Mouse (Mus musculus) heart, embryonic 16.5 days (tissue): ENCODE results near the gene Foxp1. TPM values are rescaled to one million over a fixed set of nuclear protein-coding genes. Genes with fewer than 3 reads are reported as not detected.

Experiments
- ATAC-seq: fragments of 200-750 bp; cut with Nextera tagmentation; replicated peaks from 2 replicates; pipeline ENCODE4 v1.8.0; 2017; ENCODE audit warnings: moderate number of reproducible peaks; ENCODE audit not compliant: insufficient read depth, low FRiP score; ENCODE audit errors: extremely low read depth
- H3K27ac ChIP-seq: fragments of 300-500 bp; sonication (generic); 2 replicates; pipeline ENCODE4 v1.5.1; 2014; ENCODE audit warnings: mild to moderate bottlenecking, low read length, control low read depth, moderate library complexity
- H3K27me3 ChIP-seq: fragments of 300-500 bp; sonication (generic); 2 replicates; pipeline ENCODE4 v1.6.1; 2014; ENCODE audit warnings: low read length, mixed read lengths; ENCODE audit not compliant: control insufficient read depth, insufficient read depth
- H3K36me3 ChIP-seq: fragments of 300-500 bp; sonication (generic); 2 replicates; pipeline ENCODE4 v1.6.1; 2014; ENCODE audit not compliant: control insufficient read depth, insufficient read depth
- H3K4me1 ChIP-seq: fragments of 300-500 bp; sonication (generic); 2 replicates; pipeline ENCODE4 v1.6.1; 2014; ENCODE audit warnings: low read length, mixed read lengths; ENCODE audit not compliant: control insufficient read depth, insufficient read depth
- H3K4me2 ChIP-seq: fragments of 300-500 bp; sonication (generic); 2 replicates; pipeline ENCODE4 v1.6.1; 2014; ENCODE audit warnings: low read depth, mild to moderate bottlenecking, control low read depth, low read length
- H3K4me3 ChIP-seq: fragments of 300-500 bp; sonication (generic); 2 replicates; pipeline ENCODE4 v1.5.1; 2014; ENCODE audit warnings: mild to moderate bottlenecking, control low read depth, low read length
- H3K9ac ChIP-seq: fragments of 300-500 bp; sonication (generic); 2 replicates; pipeline ENCODE4 v1.6.1; 2014; ENCODE audit warnings: low read length, control low read depth
- H3K9me3 ChIP-seq: fragments of 300-500 bp; sonication (generic); replicated peaks from 2 replicates; pipeline ENCODE4 v1.6.1; 2016; ENCODE audit warnings: low read length; ENCODE audit not compliant: control insufficient read depth
- WGBS: fragments of 180-500 bp; shearing (Covaris S2); extraction: QIAGEN DNeasy Blood & Tissue Kit; methylation state at CpG from one replicate; pipeline ENCODE4 v1.1.7; 2014; 5-methylcytosine and 5-hydroxymethylcytosine counted together
- polyA plus RNA-seq: library from polyadenylated mRNA; unstranded; fragments of >200 nt; fragmentation: Nextera tagmentation; extraction: Ambion mirVana; gene quantifications from 2 replicates; pipeline ENCODE4 v1.2.1, GENCODE M21; 2015

The Foxp1 gene
- polyA plus RNA-seq, 1 experiment from 2014 or later = 59.0 TPM

DNA sequence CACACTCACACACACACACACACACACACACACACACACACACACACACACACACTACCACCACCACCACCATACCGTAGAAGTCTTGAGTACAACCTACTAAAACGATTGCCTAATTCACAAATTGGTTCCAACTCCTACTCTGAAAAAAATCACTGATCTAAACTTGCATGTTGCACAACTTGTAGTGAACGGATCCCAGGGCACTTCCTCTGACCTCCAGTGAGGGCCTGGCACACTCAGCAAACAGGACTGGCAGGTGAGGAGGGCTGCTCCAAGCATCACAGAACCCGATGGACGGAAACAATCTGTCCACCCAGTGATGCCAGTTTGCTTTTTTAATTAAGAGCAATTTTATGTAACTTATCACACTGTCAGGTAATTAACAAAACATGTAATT lies 269.7 kb downstream of the Foxp1 start:
- 81% methylated on average over 5 of the region's 5 CpGs for WGBS
- no peak overlapping the region for H3K4me3 ChIP-seq
- no peaks in the 10 kb centered on the region for H3K27me3 ChIP-seq
- no peak overlapping the region for H3K9ac ChIP-seq
- H3K9me3 ChIP-seq = no peaks in the 10 kb centered on the region
- H3K4me1 ChIP-seq = peaks cover 13% of the 10 kb centered on the region
- no peak overlapping the region for H3K4me2 ChIP-seq
- H3K27ac ChIP-seq = no peak overlapping the region
- ATAC-seq = no peak
- H3K36me3 ChIP-seq = no peaks in the 10 kb centered on the region

DNA sequence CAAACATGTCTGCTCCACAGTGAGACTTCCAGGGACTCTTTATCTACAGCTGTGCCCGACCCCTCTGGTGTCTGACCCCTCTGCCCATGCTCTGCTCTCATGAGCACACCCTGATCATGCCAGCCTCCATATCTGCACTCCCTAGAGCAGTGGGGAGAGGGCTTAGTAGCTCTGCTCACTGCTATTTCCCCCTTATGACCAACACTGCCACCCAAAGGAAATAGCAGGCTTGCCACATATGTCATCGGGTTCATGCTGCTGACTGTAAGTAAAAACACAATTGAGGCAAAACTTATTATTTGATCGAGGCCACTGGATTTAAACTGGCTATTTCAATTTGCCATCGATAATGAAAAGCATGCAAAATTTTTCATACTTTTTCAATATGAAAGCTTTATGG lies 270.6 kb downstream of the Foxp1 start:
- H3K9me3 ChIP-seq = no peaks in the 10 kb centered on the region
- H3K27me3 ChIP-seq = no peaks in the 10 kb centered on the region
- no peak overlapping the region for H3K27ac ChIP-seq
- no peak overlapping the region for H3K4me2 ChIP-seq
- no peak overlapping the region for H3K4me3 ChIP-seq
- peaks cover 13% of the 10 kb centered on the region for H3K4me1 ChIP-seq
- WGBS = 74% methylated on average over 4 of the region's 4 CpGs
- H3K9ac ChIP-seq = no peak overlapping the region
- ATAC-seq = no peak; the same call in 1 of the 2 replicates
- H3K36me3 ChIP-seq = no peaks in the 10 kb centered on the region

DNA sequence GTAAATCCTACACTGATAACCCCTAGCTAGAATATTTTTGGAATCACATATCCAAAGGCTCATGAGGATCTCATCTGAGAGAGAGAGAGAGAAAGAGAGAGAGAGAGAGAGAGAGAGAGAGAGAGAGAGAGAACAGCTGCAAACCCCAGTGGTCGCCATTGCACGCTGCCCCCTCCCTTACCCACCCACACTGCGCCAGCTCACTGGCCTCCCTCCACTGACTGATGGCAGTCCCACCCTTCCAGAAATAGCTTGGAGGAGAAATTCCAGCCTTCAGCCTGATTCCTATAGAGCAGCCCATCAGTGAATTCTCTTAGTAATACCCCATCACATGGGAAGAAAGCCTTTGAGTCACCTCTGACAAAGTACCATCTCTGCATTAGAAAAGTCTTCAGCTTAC lies 271.3 kb downstream of the Foxp1 start:
- Histone ChIP-seq H3K36me3 (no peaks in the 10 kb centered on the region), H3K27ac (peak overlapping the region; percentile 33; the same call in 1 of the 2 replicates), H3K9me3 (no peaks in the 10 kb centered on the region), H3K4me1 (peaks cover 13% of the 10 kb centered on the region), H3K4me3 (no peak overlapping the region), H3K4me2 (peak overlapping the region; percentile 0; the same call in 1 of the 2 replicates), H3K9ac (no peak overlapping the region), H3K27me3 (no peaks in the 10 kb centered on the region)
- peak; percentile 70; the same call in 1 of the 2 replicates for ATAC-seq
- 43% methylated on average over 3 of the region's 3 CpGs for WGBS

DNA sequence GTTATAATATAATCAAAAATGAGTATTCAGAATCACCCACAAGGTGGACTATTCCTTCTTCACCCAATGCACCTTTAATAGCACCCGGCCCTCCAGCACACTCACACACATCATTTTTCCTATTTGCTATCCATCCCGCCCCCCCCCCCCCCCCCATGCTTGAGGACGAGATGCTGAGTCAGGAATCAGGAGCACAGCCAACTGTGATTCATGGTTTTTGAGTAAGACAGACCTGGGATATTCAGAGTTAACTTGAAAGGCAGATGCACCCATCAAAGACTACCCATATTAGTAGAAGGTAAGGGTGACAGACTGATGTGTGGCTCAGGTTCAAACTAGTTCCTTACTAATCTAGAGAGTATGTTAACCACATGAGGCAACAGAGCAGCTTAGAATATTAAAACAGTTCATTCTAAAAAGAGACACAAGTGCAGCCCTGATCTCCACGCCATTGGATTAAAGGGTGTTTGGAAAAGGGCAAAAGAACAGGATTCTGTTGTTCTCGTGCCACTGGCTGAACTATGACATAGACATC lies 273.0 kb downstream of the Foxp1 start:
- Histone ChIP-seq H3K4me3 (no peak overlapping the region), H3K9me3 (no peaks in the 10 kb centered on the region), H3K4me1 (peaks cover 13% of the 10 kb centered on the region), H3K27ac (no peak overlapping the region), H3K9ac (no peak overlapping the region), H3K36me3 (no peaks in the 10 kb centered on the region), H3K27me3 (no peaks in the 10 kb centered on the region), H3K4me2 (no peak overlapping the region)
- 74% methylated on average over 5 of the region's 5 CpGs for WGBS
- no peak for ATAC-seq

DNA sequence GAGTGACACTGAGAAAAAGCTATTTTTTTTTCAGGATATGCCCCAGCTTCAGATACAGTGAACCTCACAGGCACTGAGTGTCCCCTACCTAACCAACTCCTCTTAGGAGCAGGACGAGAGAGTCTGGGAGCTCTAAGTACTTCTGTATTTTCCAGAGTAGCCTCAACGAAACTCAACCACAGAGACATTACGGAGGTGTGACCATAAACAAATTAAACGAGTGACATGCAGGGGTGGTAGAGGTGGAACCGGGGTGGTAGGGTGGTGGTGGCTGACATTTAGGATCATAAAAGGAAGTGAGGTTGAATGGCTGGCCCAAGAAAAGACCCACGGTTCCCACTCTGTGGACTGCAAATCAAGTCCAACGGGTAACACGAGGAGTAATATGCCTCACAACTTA lies 274.1 kb downstream of the Foxp1 start:
- 80% methylated on average over 8 of the region's 8 CpGs for WGBS
- ATAC-seq = no peak
- H3K27me3 ChIP-seq = no peaks in the 10 kb centered on the region
- H3K4me3 ChIP-seq = no peak overlapping the region
- H3K9me3 ChIP-seq = no peaks in the 10 kb centered on the region
- no peaks in the 10 kb centered on the region for H3K36me3 ChIP-seq
- peaks cover 11% of the 10 kb centered on the region for H3K4me1 ChIP-seq
- no peak overlapping the region for H3K27ac ChIP-seq
- no peak overlapping the region for H3K4me2 ChIP-seq
- no peak overlapping the region for H3K9ac ChIP-seq

DNA sequence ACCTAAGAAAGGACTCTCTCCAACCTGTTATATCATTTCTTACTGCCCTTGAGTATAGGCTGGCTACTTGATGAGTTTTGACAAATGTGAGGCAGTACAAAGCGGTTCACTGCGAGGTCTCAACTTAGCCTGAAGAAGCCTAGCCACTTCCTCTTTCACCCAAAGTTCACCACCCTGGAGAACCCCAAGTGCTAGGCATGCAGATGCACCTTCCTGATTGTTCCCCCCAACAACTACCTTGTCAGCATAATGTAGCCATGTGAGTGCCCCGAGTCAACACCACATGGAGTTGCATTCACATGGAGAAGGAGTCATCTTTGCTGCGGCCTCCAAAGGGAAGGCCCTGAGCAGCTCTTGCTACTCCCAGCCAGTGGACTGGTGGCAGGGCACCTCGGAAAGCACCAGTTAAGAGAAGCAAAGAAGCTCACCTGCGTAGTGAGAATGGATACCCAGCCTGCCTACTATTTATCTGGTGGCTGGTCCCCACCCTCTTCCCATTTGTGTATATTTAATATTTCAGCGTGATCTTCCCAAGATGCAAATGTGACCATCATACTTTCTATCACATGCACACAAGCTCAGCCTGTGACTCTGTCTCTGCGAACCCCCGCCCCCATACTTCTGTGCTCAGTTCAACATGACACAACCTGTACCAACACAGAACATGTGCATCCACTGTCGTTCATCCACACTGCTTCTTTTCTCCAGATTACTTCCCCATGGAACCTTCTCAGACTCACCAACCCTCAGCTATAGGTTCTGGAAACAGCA lies 280.7 kb downstream of the Foxp1 start:
- Histone ChIP-seq H3K4me2 (no peak overlapping the region), H3K4me3 (no peak overlapping the region), H3K36me3 (no peaks in the 10 kb centered on the region), H3K9ac (no peak overlapping the region), H3K9me3 (no peaks in the 10 kb centered on the region), H3K27ac (no peak overlapping the region), H3K27me3 (no peaks in the 10 kb centered on the region), H3K4me1 (no peaks in the 10 kb centered on the region)
- ATAC-seq = no peak
- WGBS = 91% methylated on average over 10 of the region's 10 CpGs

DNA sequence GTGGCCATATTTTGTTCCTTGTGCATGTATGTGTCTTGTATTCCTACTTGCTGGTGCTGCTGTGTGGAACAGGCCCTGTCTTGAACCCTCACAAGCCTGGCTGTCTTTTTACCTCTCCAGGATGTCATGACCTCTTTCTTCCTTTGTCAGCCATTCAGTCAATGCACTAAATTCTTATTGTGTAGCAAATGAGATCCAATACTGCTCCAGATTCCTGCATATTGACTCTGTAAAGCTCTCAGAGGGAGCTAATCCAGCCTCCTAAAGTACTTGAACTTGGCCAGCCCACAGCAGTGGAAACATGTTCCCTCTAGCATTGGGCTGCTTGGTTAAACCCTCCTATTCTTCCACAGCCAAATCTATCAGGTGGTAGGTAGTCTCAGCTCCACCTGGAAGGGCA lies 281.8 kb downstream of the Foxp1 start:
- Histone ChIP-seq H3K4me3 (no peak overlapping the region), H3K9me3 (no peaks in the 10 kb centered on the region), H3K9ac (no peak overlapping the region), H3K4me1 (peaks cover 8% of the 10 kb centered on the region; the same call in 1 of the 2 replicates), H3K36me3 (no peaks in the 10 kb centered on the region), H3K27me3 (no peaks in the 10 kb centered on the region), H3K27ac (no peak overlapping the region), H3K4me2 (no peak overlapping the region)
- no peak for ATAC-seq

DNA sequence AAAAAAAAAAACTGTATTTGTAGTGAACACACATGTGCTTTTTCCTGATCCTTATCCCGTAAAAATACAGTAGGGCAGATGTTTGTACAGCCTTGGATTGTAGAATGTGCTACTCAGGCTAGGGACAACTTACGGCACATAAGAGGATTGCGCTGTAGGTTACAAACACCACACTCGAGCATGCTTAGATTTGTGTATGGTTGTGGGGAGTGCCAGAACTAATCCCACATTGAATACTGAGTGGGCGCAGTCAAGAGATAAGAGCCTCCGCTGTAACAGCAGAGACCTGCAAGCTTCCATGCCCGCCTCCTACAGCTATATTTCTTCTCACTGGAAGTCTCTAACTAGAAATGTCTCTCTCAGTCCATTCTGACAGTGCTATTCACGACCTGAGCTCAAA lies 286.9 kb downstream of the Foxp1 start:
- 51% methylated on average over 8 of the region's 8 CpGs for WGBS
- no peaks in the 10 kb centered on the region for H3K27me3 ChIP-seq
- peaks cover 13% of the 10 kb centered on the region; the same call in 1 of the 2 replicates for H3K4me1 ChIP-seq
- no peak overlapping the region for H3K9ac ChIP-seq
- no peaks in the 10 kb centered on the region for H3K36me3 ChIP-seq
- no peak overlapping the region for H3K4me2 ChIP-seq
- H3K9me3 ChIP-seq = no peaks in the 10 kb centered on the region
- no peak for ATAC-seq
- H3K27ac ChIP-seq = no peak overlapping the region
- H3K4me3 ChIP-seq = no peak overlapping the region

DNA sequence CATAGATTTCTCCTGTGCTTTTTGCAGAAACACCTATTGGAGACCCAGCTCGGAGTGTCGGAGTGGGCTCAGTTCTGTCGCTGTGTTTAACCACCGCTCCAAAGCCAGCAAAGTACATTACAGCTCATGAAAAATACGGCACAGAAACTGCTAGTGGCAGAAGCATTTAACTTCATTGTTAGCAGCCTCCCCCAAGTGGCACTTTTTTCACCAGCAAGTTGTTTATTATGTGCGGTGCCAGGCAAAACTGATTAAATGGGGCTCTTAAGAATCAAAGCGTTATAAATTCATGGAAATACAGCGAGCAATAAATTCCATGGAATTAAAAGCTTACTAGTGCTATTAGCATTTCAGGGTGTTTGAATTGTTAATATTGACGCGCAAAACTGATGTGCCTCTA lies 289.1 kb downstream of the Foxp1 start:
- H3K27me3 ChIP-seq = no peaks in the 10 kb centered on the region
- no peak for ATAC-seq
- no peaks in the 10 kb centered on the region for H3K36me3 ChIP-seq
- no peak overlapping the region for H3K27ac ChIP-seq
- H3K9ac ChIP-seq = no peak overlapping the region
- H3K4me1 ChIP-seq = peaks cover 13% of the 10 kb centered on the region; the same call in 1 of the 2 replicates
- 90% methylated on average over 10 of the region's 10 CpGs for WGBS
- H3K9me3 ChIP-seq = no peaks in the 10 kb centered on the region
- no peak overlapping the region for H3K4me3 ChIP-seq
- no peak overlapping the region for H3K4me2 ChIP-seq
